Mouse (Mus musculus) liver, embryonic 13.5 days (tissue): Measurements from ENCODE around the gene Methig1. TPM values are rescaled to one million over a fixed set of nuclear protein-coding genes. Genes with fewer than 3 reads are reported as not detected.
"Not testable (repeated sequence)": the region's sequence is repeated elsewhere in the genome, so short reads cannot be mapped to it uniquely, and the experiment has no call there.

Source experiments
- ATAC-seq: fragments of 200-750 bp; cut with Nextera tagmentation; 2 replicates; pipeline ENCODE4 v1.8.0; 2017; ENCODE audit warnings: low read depth, mild to moderate bottlenecking, moderate number of reproducible peaks, moderate library complexity
- DNase-seq: peaks from one replicate; pipeline ENCODE4 v3.0.0; 2022
- H3K27ac ChIP-seq: fragments of 300-500 bp; sonication (generic); 2 replicates; pipeline ENCODE4 v1.5.1; 2015; ENCODE audit warnings: moderate library complexity, mild to moderate bottlenecking, inconsistent platforms
- H3K27me3 ChIP-seq: fragments of 300-500 bp; sonication (generic); 2 replicates; pipeline ENCODE4 v1.6.1; 2015; ENCODE audit warnings: mild to moderate bottlenecking, inconsistent platforms
- H3K36me3 ChIP-seq: fragments of 300-500 bp; sonication (generic); 2 replicates; pipeline ENCODE4 v1.6.1; 2015; ENCODE audit warnings: mild to moderate bottlenecking, inconsistent platforms
- H3K4me1 ChIP-seq: fragments of 300-500 bp; sonication (generic); replicated peaks from 2 replicates; pipeline ENCODE4 v1.6.1; 2015; ENCODE audit warnings: inconsistent platforms
- H3K4me2 ChIP-seq: fragments of 300-500 bp; sonication (generic); 2 replicates; pipeline ENCODE4 v1.6.1; 2015; ENCODE audit warnings: inconsistent platforms, mild to moderate bottlenecking, moderate library complexity
- H3K4me3 ChIP-seq: fragments of 300-500 bp; sonication (generic); replicated peaks from 2 replicates; pipeline ENCODE4 v1.5.1; 2015; ENCODE audit warnings: mild to moderate bottlenecking, inconsistent platforms
- H3K9ac ChIP-seq: fragments of 300-500 bp; sonication (generic); 2 replicates; pipeline ENCODE4 v1.6.1; 2015; ENCODE audit warnings: mild to moderate bottlenecking, inconsistent platforms
- H3K9me3 ChIP-seq: fragments of 300-500 bp; sonication (generic); replicated peaks from 2 replicates; pipeline ENCODE4 v1.6.1; 2016; ENCODE audit warnings: inconsistent platforms
- WGBS: fragments of 180-500 bp; shearing (Covaris S2); methylation state at CpG from one replicate; pipeline ENCODE4 v1.1.7; 2015; ENCODE audit not compliant: insufficient replicate concordance; 5-methylcytosine and 5-hydroxymethylcytosine counted together
- polyA plus RNA-seq: library from polyadenylated mRNA; unstranded; fragments of >200 nt; fragmentation: Nextera tagmentation; extraction: Ambion mirVana; gene quantifications from 2 replicates; pipeline ENCODE4 v1.2.1, GENCODE M21; 2015

Methig1 gene
- not detected in 2 replicates for polyA plus RNA-seq

DNA sequence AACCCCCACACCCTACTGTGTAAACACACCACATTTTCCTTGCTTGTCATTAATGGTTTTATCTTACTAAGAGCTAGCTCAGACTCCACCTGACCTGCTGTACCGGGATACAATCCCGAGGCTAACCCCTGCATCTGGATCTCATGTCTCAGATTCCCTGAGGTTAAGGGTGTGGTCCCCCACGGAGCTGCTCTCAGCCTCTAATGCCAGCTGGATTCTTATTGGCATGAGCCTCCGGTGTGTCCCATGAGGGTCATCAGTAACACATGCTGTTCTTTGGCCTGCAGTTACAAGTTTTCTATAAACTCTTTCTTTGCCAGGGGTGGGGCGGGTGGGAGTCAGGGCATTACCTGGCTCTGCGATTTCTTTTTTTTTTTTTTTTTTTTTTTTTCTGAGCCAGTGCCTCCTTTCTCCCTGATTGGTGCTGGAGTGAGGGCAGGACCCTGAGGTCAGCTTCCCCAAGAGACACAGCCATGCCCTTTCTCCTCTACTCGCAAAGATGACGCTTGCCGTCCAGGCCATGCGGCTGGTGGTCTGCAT, at the start of gene Methig1, which contains the start of gene Mettl7a2:
Gene Methig1 (plus strand): TSS at position 439 of the 540 bp plus-strand sequence.
Gene Mettl7a2 (plus strand): TSS at position 490 of the 540 bp plus-strand sequence.
- H3K4me1 ChIP-seq = 0 out of 2 replicates have a peak, but pooled peaks cover 8% of the 10 kb centered on the region
- H3K36me3 ChIP-seq = no peaks in the 10 kb centered on the region
- WGBS = 74% methylated on average over 10 of the region's 10 CpGs
- no peak within 1 kb of the TSS for H3K4me2 ChIP-seq
- H3K9ac ChIP-seq = no peak within 1 kb of the TSS
- H3K27me3 ChIP-seq = no peaks in the 10 kb centered on the region
- DNase-seq = no peak
- no peak for ATAC-seq
- no peak within 1 kb of the TSS for H3K4me3 ChIP-seq
- no peaks in the 10 kb centered on the region for H3K9me3 ChIP-seq
- H3K27ac ChIP-seq = no peak within 1 kb of the TSS

DNA sequence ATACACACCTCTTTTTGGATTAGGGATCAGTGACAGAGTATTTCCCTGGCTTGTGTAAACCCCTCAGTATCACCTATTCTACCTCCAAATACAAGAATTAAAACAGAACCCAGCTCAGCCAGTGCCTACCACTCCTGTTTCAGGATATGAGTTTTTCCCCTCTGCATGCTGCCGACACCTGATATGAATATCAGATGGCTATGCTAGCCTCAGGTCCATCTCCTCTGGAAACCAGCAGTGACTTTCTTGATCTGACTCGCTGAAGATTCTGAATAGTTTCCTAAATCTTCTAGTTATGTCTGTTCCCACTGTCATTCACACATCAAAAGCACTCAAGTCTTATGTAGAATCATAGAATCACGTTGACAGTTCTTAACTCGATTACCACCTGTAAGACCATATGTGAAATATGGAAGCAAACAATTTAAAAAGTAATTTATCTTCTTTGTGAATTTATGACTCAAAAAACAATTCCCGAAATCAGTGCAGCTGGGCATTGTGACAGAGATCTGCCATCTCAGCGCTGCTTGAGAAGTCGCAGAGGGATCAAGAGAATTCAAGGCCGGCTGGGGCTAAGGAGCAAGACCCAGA, 49.4 kb upstream of the Methig1 start:
- H3K9ac ChIP-seq = peak overlapping the region; percentile 83; the same call in 1 of the 2 replicates
- no peaks in the 10 kb centered on the region for H3K9me3 ChIP-seq
- no peaks in the 10 kb centered on the region for H3K36me3 ChIP-seq
- peak overlapping the region; percentile 73 for H3K4me3 ChIP-seq
- 43% methylated on average over 8 of the region's 8 CpGs for WGBS
- H3K27me3 ChIP-seq = no peaks in the 10 kb centered on the region
- peak overlapping the region; percentile 94 for H3K27ac ChIP-seq
- peaks cover 57% of the 10 kb centered on the region for H3K4me1 ChIP-seq
- ATAC-seq (no peak), DNase-seq (no peak)
- peak overlapping the region; percentile 87 for H3K4me2 ChIP-seq

DNA sequence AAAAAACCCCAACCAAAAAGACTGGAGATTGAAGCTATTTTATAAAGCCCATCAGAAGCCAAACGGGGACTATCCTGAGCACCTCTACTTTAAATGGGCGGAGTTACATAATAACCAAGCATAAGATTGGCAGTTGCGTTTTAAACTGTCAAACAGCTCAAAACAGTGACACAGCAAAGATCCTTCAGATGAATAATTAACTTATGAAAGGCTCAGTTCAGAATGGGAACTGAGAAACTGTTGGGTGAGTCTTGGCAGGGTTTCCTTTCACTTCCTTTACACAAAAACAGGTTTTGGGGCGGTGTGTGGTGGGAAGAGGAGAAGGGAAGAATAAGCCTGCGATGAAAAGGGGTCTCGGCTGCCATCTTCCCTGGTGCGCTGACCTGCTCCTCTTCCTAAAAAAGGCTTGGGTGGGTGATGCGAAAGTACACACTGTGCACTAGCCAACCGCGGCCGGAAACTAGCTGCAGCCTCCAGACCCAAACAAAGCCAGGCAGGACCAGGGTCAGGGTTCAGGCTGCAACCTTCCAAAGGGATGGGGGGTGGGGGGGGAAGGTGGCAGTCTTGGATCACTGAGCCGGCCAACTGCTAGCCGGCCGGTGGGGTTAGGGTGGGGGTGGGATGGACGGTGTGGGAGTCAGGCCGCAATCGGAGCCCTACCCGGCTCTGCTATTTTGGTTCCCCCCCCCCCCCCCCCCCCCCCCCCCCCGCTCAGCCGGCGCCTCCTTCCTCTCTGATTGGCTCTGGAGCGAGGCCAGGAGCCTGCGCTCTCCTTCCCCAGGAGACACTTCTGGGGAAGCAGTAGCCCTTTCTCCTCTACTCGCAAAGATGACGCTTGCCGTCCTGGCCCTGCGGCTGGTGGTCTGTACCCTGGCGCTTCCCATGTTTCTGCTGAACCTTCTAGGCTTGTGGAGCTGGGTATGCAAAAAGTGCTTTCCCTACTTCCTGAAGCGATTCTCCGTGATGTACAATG, 48.6 kb upstream of the Methig1 start, which contains the start of gene Mettl7a1:
Gene Mettl7a1 (plus strand): TSS at position 122 of the 973 bp plus-strand sequence.
- H3K9me3 ChIP-seq = no peaks in the 10 kb centered on the region
- peak within 1 kb of the TSS; percentile 73 for H3K4me3 ChIP-seq
- peak within 1 kb of the TSS; percentile 87 for H3K4me2 ChIP-seq
- H3K4me1 ChIP-seq = peaks cover 56% of the 10 kb centered on the region
- peak; percentile 53 for DNase-seq
- ATAC-seq = peak; percentile 79
- no peaks in the 10 kb centered on the region for H3K36me3 ChIP-seq
- H3K27me3 ChIP-seq = no peaks in the 10 kb centered on the region
- H3K27ac ChIP-seq = peak within 1 kb of the TSS; percentile 94
- peak within 1 kb of the TSS; percentile 83 for H3K9ac ChIP-seq
- WGBS = under 1% methylated on average over 22 of the region's 30 CpGs

DNA sequence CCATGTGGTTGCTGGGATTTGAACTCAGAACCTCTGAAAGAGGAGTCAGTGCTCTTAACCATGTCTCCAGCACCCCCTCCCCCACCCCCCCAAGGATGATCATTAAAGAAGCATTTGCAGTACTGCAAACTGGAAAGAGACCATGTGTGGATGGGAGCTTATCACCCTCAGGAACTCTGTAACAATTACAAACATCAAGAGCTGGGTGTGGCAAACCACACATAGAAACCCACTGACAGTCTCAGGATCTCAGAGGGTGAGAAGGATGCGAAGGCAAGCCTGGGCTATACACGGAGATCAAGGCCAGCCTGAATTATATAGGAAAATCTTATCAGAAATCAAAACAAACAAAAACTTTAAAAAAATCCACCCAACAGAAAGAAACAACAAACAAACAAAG, 46.7 kb upstream of the Methig1 start:
- no peaks in the 10 kb centered on the region for H3K9me3 ChIP-seq
- peak overlapping the region; percentile 87 for H3K4me2 ChIP-seq
- peak overlapping the region; percentile 73 for H3K4me3 ChIP-seq
- no peaks in the 10 kb centered on the region for H3K27me3 ChIP-seq
- 50% methylated on average over 2 of the region's 2 CpGs for WGBS
- no peaks in the 10 kb centered on the region for H3K36me3 ChIP-seq
- H3K27ac ChIP-seq = no peak overlapping the region; the same call in 1 of the 2 replicates
- H3K9ac ChIP-seq = no peak overlapping the region
- DNase-seq (no peak), ATAC-seq (no peak)
- H3K4me1 ChIP-seq = peaks cover 42% of the 10 kb centered on the region

DNA sequence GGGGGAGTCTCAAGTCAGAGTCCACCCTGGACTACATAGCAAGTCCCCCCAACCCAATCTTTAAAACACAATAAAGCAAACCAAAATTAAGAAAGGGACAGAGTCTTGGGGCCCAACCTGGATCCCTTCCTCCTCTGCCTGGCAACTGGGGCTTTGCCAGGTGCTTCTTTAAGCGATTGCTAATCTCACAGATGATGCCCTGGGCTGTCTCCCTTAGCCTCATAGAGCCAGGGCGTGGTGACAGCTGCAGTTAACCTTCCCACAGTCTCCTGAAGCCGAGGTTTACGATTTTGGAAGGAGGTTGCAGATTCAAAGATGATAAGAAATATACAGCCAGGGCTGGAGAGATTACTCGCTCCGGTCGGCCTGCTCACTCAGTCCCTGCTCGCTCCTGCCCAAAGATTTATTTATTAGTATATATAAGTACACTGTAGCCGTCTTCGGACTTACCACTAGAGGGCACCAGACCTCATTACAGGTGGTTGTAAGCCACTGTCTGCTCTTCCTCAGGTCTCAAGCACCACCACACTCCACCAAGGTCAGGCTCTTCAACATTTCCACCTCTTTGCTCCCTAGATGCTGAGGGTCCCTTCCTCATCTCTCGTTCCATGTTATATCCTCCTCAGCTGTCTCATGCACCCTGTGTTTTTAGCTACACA, 45.4 kb upstream of the Methig1 start:
- DNase-seq (peak; percentile 31), ATAC-seq (peak; percentile 56; the same call in 1 of the 2 replicates)
- 23% methylated on average over 11 of the region's 11 CpGs for WGBS

DNA sequence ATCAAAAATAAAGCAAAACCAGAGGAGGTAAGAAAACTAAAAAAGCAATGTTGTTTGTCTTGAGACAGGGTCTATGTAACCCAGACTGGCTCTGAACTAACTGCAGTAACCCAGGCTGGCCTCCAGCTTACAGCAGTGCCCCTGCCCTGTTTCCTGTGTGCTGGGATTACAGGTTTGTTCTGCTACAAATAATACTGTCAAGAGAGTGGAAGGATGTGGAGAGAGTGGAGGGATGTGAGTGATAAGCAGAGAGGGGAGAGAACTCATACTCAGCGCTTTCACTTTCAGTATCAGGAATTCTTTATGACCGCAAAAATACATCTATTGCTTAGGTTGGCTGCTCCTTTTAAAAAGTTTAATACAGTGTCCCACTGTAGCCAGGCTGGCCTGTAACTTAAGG, 40.6 kb upstream of the Methig1 start:
- DNase-seq = no peak
- H3K27ac ChIP-seq = no peak overlapping the region
- 57% methylated on average over 2 of the region's 2 CpGs for WGBS
- no peak overlapping the region for H3K9ac ChIP-seq
- peaks cover 14% of the 10 kb centered on the region; the same call in 1 of the 2 replicates for H3K36me3 ChIP-seq
- H3K4me2 ChIP-seq = no peak overlapping the region
- H3K9me3 ChIP-seq = no peaks in the 10 kb centered on the region
- peaks cover 22% of the 10 kb centered on the region for H3K4me1 ChIP-seq
- ATAC-seq = no peak
- no peaks in the 10 kb centered on the region for H3K27me3 ChIP-seq
- H3K4me3 ChIP-seq = no peak overlapping the region

More for the DNA sequence above, 45.4 kb upstream of the Methig1 start:
- not testable (repeated sequence) for H3K4me3 ChIP-seq, H3K36me3 ChIP-seq, H3K9ac ChIP-seq, H3K27me3 ChIP-seq, H3K27ac ChIP-seq, H3K9me3 ChIP-seq
- H3K4me1 ChIP-seq = peaks cover 52% of the 10 kb centered on the region
- H3K4me2 ChIP-seq = peak overlapping the region; percentile 26; the same call in 1 of the 2 replicates

DNA sequence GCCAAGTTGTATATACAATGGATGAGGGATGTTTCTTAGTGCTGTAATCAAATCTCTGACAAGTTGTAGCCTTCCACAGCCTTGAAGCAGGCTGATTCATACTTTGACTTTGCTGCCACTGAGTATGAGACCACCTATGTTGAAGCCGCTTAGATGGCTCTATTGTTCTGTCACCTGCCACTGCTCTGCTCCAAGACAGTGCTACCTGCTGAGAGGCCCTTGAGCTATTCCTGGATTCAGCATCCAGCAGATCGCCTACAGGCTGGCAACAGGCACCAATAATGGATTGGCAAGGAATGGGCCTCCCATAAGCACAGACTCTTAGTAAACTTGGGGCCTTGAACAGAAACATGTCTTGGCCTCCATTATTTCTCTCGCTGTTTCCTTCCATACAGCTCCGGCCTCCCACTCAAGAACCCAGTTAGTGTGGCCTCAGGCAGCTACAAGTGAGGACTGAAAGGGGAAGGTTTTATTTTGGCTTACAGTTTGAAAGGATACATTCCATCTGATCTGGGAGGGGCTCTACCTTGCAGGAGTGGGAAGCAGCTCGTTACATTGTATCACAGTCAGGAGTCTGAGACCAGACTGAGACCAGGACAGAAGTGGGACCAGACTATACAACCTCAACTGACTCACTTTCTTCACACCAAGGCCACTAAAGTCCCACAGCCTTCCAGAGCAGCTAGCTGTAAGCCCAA, 38.4 kb upstream of the Methig1 start:
- DNase-seq = no peak
- H3K27ac ChIP-seq = no peak overlapping the region
- peaks cover 18% of the 10 kb centered on the region for H3K4me1 ChIP-seq
- H3K36me3 ChIP-seq = peaks cover 14% of the 10 kb centered on the region; the same call in 1 of the 2 replicates
- H3K9me3 ChIP-seq = no peaks in the 10 kb centered on the region
- no peaks in the 10 kb centered on the region for H3K27me3 ChIP-seq
- no peak overlapping the region for H3K4me3 ChIP-seq
- no peak for ATAC-seq
- H3K9ac ChIP-seq = no peak overlapping the region
- 80% methylated on average over 5 of the region's 5 CpGs for WGBS
- H3K4me2 ChIP-seq = no peak overlapping the region

DNA sequence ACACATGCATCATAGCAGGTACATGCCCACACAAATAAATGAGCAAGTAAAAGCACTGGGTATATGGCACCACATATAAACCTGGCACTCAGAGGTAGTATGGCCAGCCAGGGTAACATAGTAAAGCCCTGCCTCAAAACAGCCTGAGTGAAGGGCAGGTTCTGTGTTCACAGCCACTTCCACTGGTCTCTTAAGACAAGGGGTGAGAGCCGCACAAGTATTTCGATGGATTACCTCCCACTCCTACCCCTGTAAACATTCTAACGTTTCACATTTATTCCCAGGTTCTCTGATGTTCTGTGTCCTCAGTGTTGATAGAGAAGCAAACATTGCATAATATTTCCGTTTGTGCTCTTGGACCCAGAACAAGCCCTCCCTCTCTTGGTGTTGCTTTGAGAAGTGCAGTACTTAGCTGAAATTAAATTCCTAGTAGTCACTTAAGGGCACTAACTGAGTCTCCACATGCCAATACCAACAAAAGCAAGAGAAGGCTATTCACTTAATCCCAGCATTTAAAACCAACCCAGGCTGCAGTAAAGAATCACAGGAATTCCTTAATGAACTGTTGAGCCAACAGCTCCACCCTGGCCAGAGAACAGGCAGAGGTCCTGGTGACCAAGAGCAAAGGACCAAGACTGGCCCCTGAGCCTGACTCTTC, 34.8 kb upstream of the Methig1 start:
- not testable (repeated sequence) for H3K9ac ChIP-seq, H3K27ac ChIP-seq, H3K4me3 ChIP-seq, H3K27me3 ChIP-seq, H3K4me2 ChIP-seq, DNase-seq, H3K9me3 ChIP-seq
- Histone ChIP-seq H3K36me3 (peaks cover 14% of the 10 kb centered on the region; the same call in 1 of the 2 replicates), H3K4me1 (peaks cover 11% of the 10 kb centered on the region; the same call in 1 of the 2 replicates)
- 66% methylated on average over 4 of the region's 4 CpGs for WGBS
- ATAC-seq = peak; percentile 43; the same call in 1 of the 2 replicates

DNA sequence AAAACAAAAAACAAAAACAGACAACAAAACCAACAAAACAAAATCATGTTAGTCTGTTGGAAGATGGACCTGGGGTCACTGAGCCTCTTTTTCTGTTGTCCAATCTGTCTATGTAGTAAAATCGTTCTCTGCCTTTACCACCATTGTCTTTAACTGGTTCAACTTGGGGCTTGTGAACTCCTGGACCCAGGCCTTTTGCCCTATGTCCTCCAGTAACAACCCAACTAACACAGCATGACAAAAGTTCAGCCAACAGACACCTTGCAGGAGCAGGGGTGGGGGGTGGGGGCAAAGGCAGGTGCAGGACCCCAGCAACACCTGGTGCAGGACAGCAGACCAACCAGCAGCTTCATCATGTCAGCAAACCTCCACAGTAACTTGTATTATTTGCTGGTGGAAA, 33.1 kb upstream of the Methig1 start:
- DNase-seq = no peak
- peak overlapping the region; percentile 39; the same call in 1 of the 2 replicates for H3K27ac ChIP-seq
- no peak overlapping the region for H3K4me2 ChIP-seq
- H3K9me3 ChIP-seq = no peaks in the 10 kb centered on the region
- H3K4me3 ChIP-seq = no peak overlapping the region
- H3K9ac ChIP-seq = no peak overlapping the region
- H3K36me3 ChIP-seq = peaks cover 2% of the 10 kb centered on the region; the same call in 1 of the 2 replicates
- 63% methylated on average over 1 of the region's 1 CpGs for WGBS
- peaks cover 18% of the 10 kb centered on the region for H3K4me1 ChIP-seq
- ATAC-seq = no peak
- no peaks in the 10 kb centered on the region for H3K27me3 ChIP-seq
